Mouse (Mus musculus): ENCODE results near the gene Cdc45.

- TF ChIP-seq EP300 (IDR thresholded peaks at IDR 0.05; ENCODE audit: low read depth) = no peak
- no peak for TF ChIP-seq CTCF (IDR thresholded peaks at IDR 0.05; ENCODE audit: low read depth)
Observed at GRCm38 (mm10) chr16:18776556-18777100, 35.2 kb downstream of the Cdc45 start, which contains the start of gene Cldn5.

Data from liver, postnatal 0 days (tissue).